10 mouse cellular contexts compared by ENCODE assay signal in genomic region chr12:92246790-92247451, GRCm38 (mm10).
DNase-seq lines count a peak whose midpoint lies in the region; ATAC-seq lines count a peak whose summit lies in the region.
"Had no signal": no experiment of that assay in that cellular context is flagged by ENCODE, and none has a peak within 500 bp of the region (broad histone marks: within the 10 kb centered on the region; RNA-seq: fewer than 3 reads in every experiment).

No protein-coding gene starts in this region.

- peak; percentile 2 to 16 for DNase-seq in layer of hippocampus, postnatal 14 days (ENCODE audit: low spot score in 2 of 2)
- DNase-seq in layer of hippocampus, adult 8-10 months (ENCODE audit: low spot score in 2 of 2): no peak
- DNase-seq in retina, postnatal 1 day: peak; percentile 87
- DNase-seq in right cerebral cortex, postnatal 36 days (ENCODE audit: low spot score in 2 of 2): no peak
- DNase-seq in cerebellum, adult 11-12 months: no peak
- DNase-seq: adrenal gland, adult 8-10 months had no signal

- no peaks in the 10 kb centered on the region for H3K27me3 ChIP-seq in forebrain, embryonic 12.5 days
- H3K27me3 ChIP-seq in limb, embryonic 13.5 days: no peaks in the 10 kb centered on the region
- H3K27me3 ChIP-seq: megakaryocyte, embryonic 14.5 days had no signal

- no peaks in the 10 kb centered on the region for H3K36me3 ChIP-seq in forebrain, embryonic 12.5 days (replicated peaks)
- no peaks in the 10 kb centered on the region for H3K36me3 ChIP-seq in limb, embryonic 13.5 days

- no peaks in the 10 kb centered on the region for H3K9me3 ChIP-seq in forebrain, embryonic 12.5 days
- H3K9me3 ChIP-seq in limb, embryonic 13.5 days: no peaks in the 10 kb centered on the region

- peak; percentile 94 for ATAC-seq in forebrain, embryonic 12.5 days (ENCODE audit: low FRiP score)
- peak; percentile 67 for ATAC-seq in limb, embryonic 13.5 days (ENCODE audit: low FRiP score, low read depth)

- H3K27ac ChIP-seq in forebrain, embryonic 12.5 days: peak overlapping the region; percentile 59
- H3K27ac ChIP-seq in limb, embryonic 13.5 days: peak overlapping the region; percentile 33; the same call in 1 of the 2 replicates
- H3K27ac ChIP-seq: kidney, postnatal 0 days had no signal

- H3K4me2 ChIP-seq in forebrain, embryonic 12.5 days: no peak overlapping the region
- no peak overlapping the region for H3K4me2 ChIP-seq in limb, embryonic 13.5 days (replicated peaks)

- peaks cover 6% of the 10 kb centered on the region for H3K4me1 ChIP-seq in forebrain, embryonic 12.5 days
- peaks cover 5% of the 10 kb centered on the region; the same call in 1 of the 2 replicates for H3K4me1 ChIP-seq in limb, embryonic 13.5 days
- H3K4me1 ChIP-seq: megakaryocyte, embryonic 14.5 days had no signal

- WGBS in forebrain, embryonic 12.5 days: 11% methylated on average over 6 of the region's 6 CpGs
- 50% methylated on average over 6 of the region's 6 CpGs for WGBS in limb, embryonic 13.5 days

- no peak overlapping the region for H3K4me3 ChIP-seq in forebrain, embryonic 12.5 days (replicated peaks)
- H3K4me3 ChIP-seq in limb, embryonic 13.5 days: no peak overlapping the region
- H3K4me3 ChIP-seq: megakaryocyte, embryonic 14.5 days had no signal

- H3K9ac ChIP-seq in forebrain, embryonic 12.5 days: no peak overlapping the region
- no peak overlapping the region for H3K9ac ChIP-seq in limb, embryonic 13.5 days

Comparison
In these comparisons a context has a peak if more than half of its experiments do, and no peak if none do; other contexts are left out.
1. DNase-seq: peak in layer of hippocampus, postnatal 14 days (2 of 2) and retina, postnatal 1 day (single experiment); none in layer of hippocampus, adult 8-10 months (0 of 2), right cerebral cortex, postnatal 36 days (0 of 2) and cerebellum, adult 11-12 months (single experiment).